Mouse (Mus musculus) ES-Bruce4 (cell line): Measurements from ENCODE around the gene Gsta1.

ENCODE experiments used
- CTCF ChIP-seq: IDR thresholded peaks from one replicate; pipeline ENCODE4 v1.8.1; 2011; ENCODE audit warnings: low read depth, low read length
- POLR2A ChIP-seq: IDR thresholded peaks from one replicate; pipeline ENCODE4 v1.8.1; 2011; ENCODE audit warnings: low read length; ENCODE audit not compliant: insufficient read depth

GRCm38 (mm10) chr9:78204194-78204593 is 26.3 kb upstream of the Gsta1 start:
- TF ChIP-seq CTCF (no peak), POLR2A (no peak)
